ENCODE assay signal across 10 mouse cellular contexts in genomic region chr11:35893454-35893853, GRCm38 (mm10). TPM values are rescaled to one million over a fixed set of nuclear protein-coding genes. Genes with fewer than 3 reads are reported as not detected.
DNase-seq lines count a peak whose midpoint lies in the region; ATAC-seq and TF ChIP-seq lines count a peak whose summit lies in the region.
"Had no signal": no experiment of that assay in that cellular context is flagged by ENCODE, and none has a peak within 500 bp of the region (broad histone marks: within the 10 kb centered on the region; RNA-seq: fewer than 3 reads in every experiment).

No protein-coding gene starts in this region.

- peaks cover 3% of the 10 kb centered on the region for H3K36me3 ChIP-seq in heart, embryonic 10.5 days
- no peaks in the 10 kb centered on the region; the same call in 1 of the 2 replicates for H3K36me3 ChIP-seq in stomach, embryonic 14.5 days (ENCODE audit: control insufficient read depth, insufficient read depth, low read length)
- no peaks in the 10 kb centered on the region for H3K36me3 ChIP-seq in stomach, postnatal 0 days (ENCODE audit: control insufficient read depth, insufficient read depth, low read length)
- H3K36me3 ChIP-seq in limb, embryonic 12.5 days, result no peaks in the 10 kb centered on the region
- H3K36me3 ChIP-seq in stomach, embryonic 15.5 days, result no peaks in the 10 kb centered on the region

- TF ChIP-seq CTCF in stomach, postnatal 0 days (IDR thresholded peaks at IDR 0.05; ENCODE audit: low read depth), result no peak

- no peak overlapping the region for H3K4me2 ChIP-seq in stomach, embryonic 14.5 days (replicated peaks; ENCODE audit: low read depth, low read length)
- H3K4me2 ChIP-seq in stomach, postnatal 0 days (replicated peaks; ENCODE audit: low read depth), result no peak overlapping the region
- H3K4me2 ChIP-seq in limb, embryonic 12.5 days, result no peak overlapping the region
- H3K4me2 ChIP-seq in stomach, embryonic 15.5 days, result no peak overlapping the region

- 49% methylated on average over 4 of the region's 4 CpGs for WGBS in heart, embryonic 10.5 days
- WGBS in stomach, embryonic 14.5 days, result 51% methylated on average over 4 of the region's 4 CpGs
- 48% methylated on average over 4 of the region's 4 CpGs for WGBS in stomach, postnatal 0 days
- WGBS in limb, embryonic 12.5 days, result 54% methylated on average over 4 of the region's 4 CpGs
- 54% methylated on average over 4 of the region's 4 CpGs for WGBS in stomach, embryonic 15.5 days

- no peaks in the 10 kb centered on the region for H3K9me3 ChIP-seq in heart, embryonic 10.5 days
- no peaks in the 10 kb centered on the region for H3K9me3 ChIP-seq in stomach, embryonic 14.5 days (ENCODE audit: control insufficient read depth, low read depth, low read length)
- no peaks in the 10 kb centered on the region for H3K9me3 ChIP-seq in stomach, postnatal 0 days (ENCODE audit: control insufficient read depth, low read length)
- H3K9me3 ChIP-seq in limb, embryonic 12.5 days, result no peaks in the 10 kb centered on the region
- no peaks in the 10 kb centered on the region for H3K9me3 ChIP-seq in stomach, embryonic 15.5 days

- peak overlapping the region; percentile 83 for H3K27ac ChIP-seq in heart, embryonic 10.5 days
- H3K27ac ChIP-seq in stomach, embryonic 14.5 days (ENCODE audit: low read length), result peak overlapping the region; percentile 52; the same call in 1 of the 2 replicates
- H3K27ac ChIP-seq in stomach, postnatal 0 days (replicated peaks), result no peak overlapping the region; the same call in 1 of the 2 replicates
- peak overlapping the region; percentile 85 for H3K27ac ChIP-seq in limb, embryonic 12.5 days
- H3K27ac ChIP-seq in stomach, embryonic 15.5 days, result 0 out of 2 replicates have a peak overlapping the region, but pooled peaks have one; percentile 26

- TF ChIP-seq EP300 in stomach, postnatal 0 days (optimal IDR thresholded peaks at IDR 0.05), result no peak

- peaks cover 21% of the 10 kb centered on the region for H3K4me1 ChIP-seq in heart, embryonic 10.5 days
- 0 out of 2 replicates have a peak, but pooled peaks cover 8% of the 10 kb centered on the region for H3K4me1 ChIP-seq in stomach, embryonic 14.5 days (ENCODE audit: control insufficient read depth, insufficient read depth, low read length)
- H3K4me1 ChIP-seq in stomach, postnatal 0 days (replicated peaks; ENCODE audit: control insufficient read depth, insufficient read depth), result no peaks in the 10 kb centered on the region
- H3K4me1 ChIP-seq in limb, embryonic 12.5 days (replicated peaks), result peaks cover 15% of the 10 kb centered on the region
- 0 out of 2 replicates have a peak, but pooled peaks cover 3% of the 10 kb centered on the region for H3K4me1 ChIP-seq in stomach, embryonic 15.5 days

- no peak overlapping the region for H3K4me3 ChIP-seq in heart, embryonic 10.5 days
- H3K4me3 ChIP-seq in stomach, embryonic 14.5 days (ENCODE audit: low read depth, low read length), result no peak overlapping the region
- H3K4me3 ChIP-seq in stomach, postnatal 0 days (ENCODE audit: low read depth, low read length), result no peak overlapping the region
- H3K4me3 ChIP-seq in limb, embryonic 12.5 days (replicated peaks), result no peak overlapping the region
- H3K4me3 ChIP-seq in stomach, embryonic 15.5 days (replicated peaks), result no peak overlapping the region

- DNase-seq in heart, embryonic 10.5 days (ENCODE audit: low spot score), result no peak
- DNase-seq in heart, adult 11 months, result no peak
- no peak for DNase-seq in stomach, postnatal 0 days (ENCODE audit: low spot score)
- DNase-seq in cerebellum, postnatal 36 days, result no peak
- DNase-seq: gastrocnemius, postnatal 10 days; kidney, postnatal 10 days had no signal

- H3K27me3 ChIP-seq in heart, embryonic 10.5 days (ENCODE audit: insufficient read depth, poor library complexity, severe bottlenecking), result no peaks in the 10 kb centered on the region
- H3K27me3 ChIP-seq in stomach, embryonic 14.5 days (ENCODE audit: control insufficient read depth, insufficient read depth, low read length), result no peaks in the 10 kb centered on the region
- no peaks in the 10 kb centered on the region for H3K27me3 ChIP-seq in stomach, postnatal 0 days (ENCODE audit: control insufficient read depth, insufficient read depth, low read length)
- H3K27me3 ChIP-seq in limb, embryonic 12.5 days, result no peaks in the 10 kb centered on the region
- H3K27me3 ChIP-seq in stomach, embryonic 15.5 days (replicated peaks), result no peaks in the 10 kb centered on the region

- H3K9ac ChIP-seq in stomach, embryonic 14.5 days (replicated peaks; ENCODE audit: low read depth, low read length), result no peak overlapping the region
- H3K9ac ChIP-seq in stomach, postnatal 0 days (ENCODE audit: low read length), result no peak overlapping the region
- 0 out of 2 replicates have a peak overlapping the region, but pooled peaks have one; percentile 27 for H3K9ac ChIP-seq in limb, embryonic 12.5 days (replicated peaks)
- no peak overlapping the region for H3K9ac ChIP-seq in stomach, embryonic 15.5 days

- ATAC-seq in stomach, embryonic 14.5 days (ENCODE audit: insufficient number of reproducible peaks, insufficient read depth, low FRiP score, low read depth), result no peak
- ATAC-seq in stomach, postnatal 0 days (ENCODE audit: low FRiP score, low TSS enrichment), result no peak
- ATAC-seq in limb, embryonic 12.5 days (ENCODE audit: insufficient number of reproducible peaks, insufficient read depth, low FRiP score, low TSS enrichment, low read depth), result no peak
- ATAC-seq in stomach, embryonic 15.5 days (ENCODE audit: insufficient read depth, low FRiP score, low read depth), result no peak
- no peak for ATAC-seq in cerebellum, adult (ENCODE audit: insufficient number of reproducible peaks, low FRiP score, low TSS enrichment)

RNA-seq across cellular contexts. Expression of gene Rars, which starts 59.1 kb away (rescaled TPM):
- 92.6 and 106 TPM in 2 replicates for polyA plus RNA-seq in heart, embryonic 10.5 days (2016; fragmentation: Nextera tagmentation; extraction: Ambion mirVana)
- polyA plus RNA-seq in stomach, embryonic 14.5 days (2014; fragmentation: Nextera tagmentation; extraction: Ambion mirVana), result 79.2 and 84.8 TPM in 2 replicates
- 55.8 and 57.0 TPM in 2 replicates for polyA plus RNA-seq in stomach, postnatal 0 days (2015; fragmentation: Nextera tagmentation; extraction: Ambion mirVana)
- 84.0 and 91.3 TPM in 2 replicates for polyA plus RNA-seq in limb, embryonic 12.5 days (2016; fragmentation: Nextera tagmentation; extraction: Ambion mirVana)
- 81.6 and 94.9 TPM in 2 replicates for polyA plus RNA-seq in stomach, embryonic 15.5 days (2015; fragmentation: Nextera tagmentation; extraction: Ambion mirVana)
